Mouse (Mus musculus): ENCODE results near the gene Ubxn2a.

GRCm38 (mm10) chr12:4911716-4912115 is 4.2 kb upstream of the Ubxn2a start:
- TF ChIP-seq CTCF (IDR thresholded peaks at IDR 0.05; ENCODE audit: control insufficient read depth, insufficient read depth, insufficient read length) (no peak), MAX (IDR thresholded peaks at IDR 0.05) (no peak), USF1 (IDR thresholded peaks at IDR 0.05; ENCODE audit: low read depth) (no peak), MYOG (IDR thresholded peaks at IDR 0.05; ENCODE audit: control insufficient read depth, extremely low read depth, insufficient read length) (no peak), CEBPB (IDR thresholded peaks at IDR 0.05; ENCODE audit: low read depth) (no peak), FOSL1 (IDR thresholded peaks at IDR 0.05; ENCODE audit: insufficient read depth, low read length, poor library complexity, severe bottlenecking) (no peak), MYOD1 (IDR thresholded peaks at IDR 0.05; ENCODE audit: control insufficient read depth, insufficient read length, low read depth) (no peak)
